Comparison of ENCODE assay signal across 14 mouse cellular contexts in the genomic region with DNA sequence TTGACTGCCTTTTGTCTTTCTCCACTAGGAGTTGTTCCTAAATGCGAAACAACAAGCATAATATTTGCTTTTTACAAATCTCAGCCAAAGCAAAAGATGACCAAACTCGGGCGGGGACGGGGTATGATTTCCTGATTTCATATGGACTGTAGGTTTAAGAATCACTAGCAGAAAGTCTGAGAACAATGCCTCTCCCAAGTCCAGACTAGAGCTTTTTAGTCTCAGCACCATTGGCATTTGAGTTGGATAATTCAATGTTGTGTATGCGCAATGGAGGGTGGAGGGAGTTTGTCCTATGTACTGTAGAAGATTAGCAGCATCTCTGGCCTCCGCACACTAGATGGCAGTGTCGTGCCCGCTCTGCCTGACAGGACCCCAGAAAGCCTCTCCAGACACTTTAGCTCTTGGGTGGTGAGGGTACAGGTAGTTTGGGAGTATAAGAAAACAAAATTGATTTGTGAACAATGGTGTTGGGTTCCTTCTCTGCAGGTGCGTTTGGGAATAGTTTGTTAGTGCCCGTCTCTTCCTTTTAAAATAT. TPM values are rescaled to one million over a fixed set of nuclear protein-coding genes. Genes with fewer than 3 reads are reported as not detected.
DNase-seq lines count a peak whose midpoint lies in the region; ATAC-seq and TF ChIP-seq lines count a peak whose summit lies in the region.
"Had no signal": no experiment of that assay in that cellular context is flagged by ENCODE, and none has a peak within 500 bp of the region (broad histone marks: within the 10 kb centered on the region; RNA-seq: fewer than 3 reads in every experiment).

No protein-coding gene starts in this region.

- H3K4me2 ChIP-seq in intestine, postnatal 0 days (replicated peaks; ENCODE audit: low read depth), result no peak overlapping the region
- H3K4me2 ChIP-seq in intestine, embryonic 15.5 days (replicated peaks), result no peak overlapping the region
- H3K4me2 ChIP-seq: heart, embryonic 15.5 days had no signal

- no peaks in the 10 kb centered on the region for H3K9me3 ChIP-seq in intestine, postnatal 0 days (ENCODE audit: control insufficient read depth)
- H3K9me3 ChIP-seq in intestine, embryonic 15.5 days, result no peaks in the 10 kb centered on the region
- H3K9me3 ChIP-seq: heart, embryonic 15.5 days had no signal

- 83% methylated on average over 10 of the region's 10 CpGs for WGBS in intestine, postnatal 0 days
- 83% methylated on average over 10 of the region's 10 CpGs for WGBS in intestine, embryonic 15.5 days

- H3K4me3 ChIP-seq in intestine, postnatal 0 days (ENCODE audit: low read depth, low read length), result no peak overlapping the region
- no peak overlapping the region for H3K4me3 ChIP-seq in intestine, embryonic 15.5 days (replicated peaks)
- H3K4me3 ChIP-seq: heart, embryonic 15.5 days had no signal

- peak; percentile 14 for DNase-seq in 416B (ENCODE audit: low read depth)
- DNase-seq in B cell, adult 2 months, result peak; percentile 31 to 40
- DNase-seq in T-cell, adult 2 months (ENCODE audit: low spot score), result no peak
- no peak for DNase-seq in cerebellum, adult 8-10 months
- DNase-seq in layer of hippocampus, postnatal 14 days (ENCODE audit: low spot score in 2 of 2), result no peak
- DNase-seq: gastrocnemius, postnatal 10 days; kidney, postnatal 36 days had no signal

- no peak overlapping the region for H3K27ac ChIP-seq in intestine, postnatal 0 days (ENCODE audit: low read depth, low read length)
- no peak overlapping the region for H3K27ac ChIP-seq in intestine, embryonic 15.5 days
- H3K27ac ChIP-seq: heart, embryonic 15.5 days had no signal

- H3K36me3 ChIP-seq in intestine, postnatal 0 days (ENCODE audit: control insufficient read depth, insufficient read depth), result no peaks in the 10 kb centered on the region
- no peaks in the 10 kb centered on the region for H3K36me3 ChIP-seq in intestine, embryonic 15.5 days
- H3K36me3 ChIP-seq: heart, embryonic 15.5 days had no signal

- H3K9ac ChIP-seq in intestine, postnatal 0 days (ENCODE audit: low read depth, low read length), result no peak overlapping the region
- H3K9ac ChIP-seq in intestine, embryonic 15.5 days, result no peak overlapping the region
- H3K9ac ChIP-seq: heart, embryonic 15.5 days had no signal

- ATAC-seq in intestine, postnatal 0 days, result no peak
- no peak for ATAC-seq in intestine, embryonic 15.5 days
- peak; percentile 52; the same call in 1 of the 2 replicates for ATAC-seq in common myeloid progenitor, adult 5-6 weeks (replicated peaks; ENCODE audit: low read depth, poor library complexity, severe bottlenecking)

- TF ChIP-seq CTCF in intestine, postnatal 0 days (IDR thresholded peaks at IDR 0.05; ENCODE audit: low read depth), result peak; percentile 59

- 0 out of 2 replicates have a peak, but pooled peaks cover 4% of the 10 kb centered on the region for H3K4me1 ChIP-seq in intestine, postnatal 0 days (replicated peaks; ENCODE audit: control insufficient read depth, insufficient read depth, low read length)
- no peaks in the 10 kb centered on the region for H3K4me1 ChIP-seq in intestine, embryonic 15.5 days (replicated peaks)
- H3K4me1 ChIP-seq: heart, embryonic 15.5 days had no signal

- H3K27me3 ChIP-seq in intestine, postnatal 0 days (replicated peaks; ENCODE audit: control insufficient read depth, insufficient read depth, low read length), result no peaks in the 10 kb centered on the region
- H3K27me3 ChIP-seq in intestine, embryonic 15.5 days (replicated peaks), result no peaks in the 10 kb centered on the region
- H3K27me3 ChIP-seq: heart, embryonic 15.5 days had no signal

RNA-seq across cellular contexts. Expression of gene 1700113H08Rik, which starts 10.8 kb away (rescaled TPM):
- 0.20 and 0.22 TPM in 2 replicates for polyA plus RNA-seq in intestine, postnatal 0 days (2015; fragmentation: Nextera tagmentation; extraction: Ambion mirVana)
- polyA plus RNA-seq in intestine, embryonic 15.5 days (2015; fragmentation: Nextera tagmentation; extraction: Ambion mirVana), result not detected in 2 replicates
- total RNA-seq in common myeloid progenitor, adult 5-6 weeks (2017), result not detected in 2 replicates
- not detected for total RNA-seq in layer of hippocampus, postnatal 14 days (2021)
- total RNA-seq: megakaryocyte-erythroid progenitor cell, adult 5-6 weeks had no signal
- polyA plus RNA-seq: limb, embryonic 14.5 days; small intestine, adult 2 months had no signal

RNA-seq across cellular contexts. Expression of gene Stab2, which starts 39.2 kb away (rescaled TPM):
- polyA plus RNA-seq in intestine, postnatal 0 days (2015; fragmentation: Nextera tagmentation; extraction: Ambion mirVana), result 0.66 and 1.1 TPM in 2 replicates
- polyA plus RNA-seq in intestine, embryonic 15.5 days (2015; fragmentation: Nextera tagmentation; extraction: Ambion mirVana), result 1.1 TPM in 2 replicates
- total RNA-seq in common myeloid progenitor, adult 5-6 weeks (2017), result not detected in 2 replicates
- under 1 TPM; 0.18 to 0.38 TPM for total RNA-seq in layer of hippocampus, postnatal 14 days (2021)
- total RNA-seq: megakaryocyte-erythroid progenitor cell, adult 5-6 weeks had no signal

Comparison
In these comparisons a context has a peak if more than half of its experiments do, and no peak if none do; other contexts are left out.
1. DNase-seq: peak in 416B (single experiment) and B cell, adult 2 months (2 of 2); none in T-cell, adult 2 months (single experiment), cerebellum, adult 8-10 months (single experiment) and layer of hippocampus, postnatal 14 days (0 of 2).